Mouse (Mus musculus): ENCODE data around the gene Ltv1.

Ltv1 gene

GRCm38 (mm10) chr10:13133850-13134249 is 59.1 kb downstream of the Ltv1 start:
- intact Hi-C loops (cut with DNase I): no loop called here
